Mouse (Mus musculus) neutrophil, adult 65 days (primary cell): ENCODE measurements around the gene Fam166b. TPM values are rescaled to one million over a fixed set of nuclear protein-coding genes. Genes with fewer than 3 reads are reported as not detected.

Source experiments
- total RNA-seq: library from RNA; stranded (reverse); gene quantifications from 2 replicates; pipeline ENCODE4 v1.2.4, GENCODE M21; 2023

Fam166b gene
- not detected in 2 replicates for total RNA-seq

DNA sequence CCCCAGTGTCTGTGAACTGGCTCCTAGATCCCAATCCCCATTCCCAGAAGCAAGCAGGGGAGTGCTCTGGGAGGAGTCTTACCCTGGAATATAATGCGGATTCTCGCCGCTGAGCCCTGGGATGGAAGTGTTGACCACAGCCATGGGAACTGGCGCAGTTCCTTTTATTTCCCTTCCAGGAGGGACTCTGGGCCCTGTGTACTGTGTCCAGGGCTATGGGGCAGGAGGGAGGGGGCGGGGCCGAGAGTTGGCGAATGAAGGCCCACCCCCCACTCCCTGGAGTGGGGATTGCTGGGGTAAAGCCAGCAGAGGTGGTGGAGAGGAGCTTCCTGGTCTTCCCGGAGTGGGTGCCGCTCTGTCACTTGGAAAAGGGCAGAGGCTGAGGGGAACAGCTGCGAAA, at the start of gene Fam166b:
Gene Fam166b, minus strand, starts transcription at position 189 of the 400 bp plus-strand sequence.

DNA sequence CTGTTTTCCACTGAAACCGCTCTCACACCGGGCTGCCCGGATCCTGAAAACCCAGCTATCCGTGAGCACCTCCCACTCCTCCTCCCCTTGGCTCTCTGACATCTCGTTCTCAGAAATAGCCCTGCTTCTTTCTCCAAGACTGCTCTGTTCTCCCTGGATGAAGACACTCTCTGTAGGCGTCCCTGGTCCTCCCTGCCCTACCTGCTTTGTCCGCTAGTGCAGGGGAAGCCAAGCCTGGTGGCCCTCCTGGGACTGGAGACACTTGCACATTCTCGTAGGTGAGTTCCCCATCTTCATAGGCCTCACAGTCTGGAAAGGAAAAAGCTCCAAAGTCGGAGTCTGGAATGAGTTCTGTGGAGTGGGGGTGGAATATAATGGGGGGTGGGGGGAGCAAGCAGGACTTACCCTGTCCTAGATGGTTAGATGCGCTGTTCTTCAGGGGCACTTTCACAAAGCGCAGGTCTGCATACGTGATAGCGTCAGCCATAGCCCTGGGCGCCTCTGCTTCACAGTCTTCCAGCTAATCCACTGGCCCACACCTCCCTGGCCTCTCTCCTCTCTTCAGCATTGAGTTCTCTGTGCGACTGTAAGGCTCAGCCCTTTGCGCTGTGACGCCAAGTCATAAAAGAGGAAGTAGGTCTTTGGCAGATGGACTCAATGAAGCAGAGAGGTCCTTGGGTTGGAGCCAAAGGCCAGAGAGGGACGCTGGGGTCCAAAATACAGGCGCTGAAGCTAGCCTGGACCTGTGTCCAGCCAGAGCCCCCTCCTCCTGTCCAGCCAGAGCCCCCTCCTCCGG, 25.3 kb upstream of the Fam166b start, which contains the start of gene Cd72:
Gene Cd72, minus strand, starts transcription at position 588 of the 796 bp plus-strand sequence.

DNA sequence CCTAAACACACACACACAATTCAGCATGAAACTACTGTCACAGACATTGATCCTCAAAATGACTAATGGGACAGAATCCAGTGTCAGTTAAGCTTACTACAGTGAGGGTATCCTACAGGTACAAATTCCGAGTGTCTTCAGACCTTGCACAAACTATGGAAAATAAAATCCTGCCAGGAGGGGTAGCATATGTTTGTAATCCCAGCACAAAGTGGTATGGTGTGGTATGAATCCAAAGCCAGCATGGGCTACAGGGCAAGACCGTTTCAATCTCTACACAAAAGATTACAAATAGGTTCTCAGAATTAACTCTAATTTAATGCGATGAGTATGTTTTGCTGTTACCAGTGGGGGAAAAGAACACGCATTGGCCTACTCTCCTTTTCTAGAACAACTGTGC, 12.7 kb upstream of the Fam166b start, which contains the start of gene Tesk1:
Gene Tesk1, plus strand, starts transcription at position 301 of the 400 bp plus-strand sequence.

DNA sequence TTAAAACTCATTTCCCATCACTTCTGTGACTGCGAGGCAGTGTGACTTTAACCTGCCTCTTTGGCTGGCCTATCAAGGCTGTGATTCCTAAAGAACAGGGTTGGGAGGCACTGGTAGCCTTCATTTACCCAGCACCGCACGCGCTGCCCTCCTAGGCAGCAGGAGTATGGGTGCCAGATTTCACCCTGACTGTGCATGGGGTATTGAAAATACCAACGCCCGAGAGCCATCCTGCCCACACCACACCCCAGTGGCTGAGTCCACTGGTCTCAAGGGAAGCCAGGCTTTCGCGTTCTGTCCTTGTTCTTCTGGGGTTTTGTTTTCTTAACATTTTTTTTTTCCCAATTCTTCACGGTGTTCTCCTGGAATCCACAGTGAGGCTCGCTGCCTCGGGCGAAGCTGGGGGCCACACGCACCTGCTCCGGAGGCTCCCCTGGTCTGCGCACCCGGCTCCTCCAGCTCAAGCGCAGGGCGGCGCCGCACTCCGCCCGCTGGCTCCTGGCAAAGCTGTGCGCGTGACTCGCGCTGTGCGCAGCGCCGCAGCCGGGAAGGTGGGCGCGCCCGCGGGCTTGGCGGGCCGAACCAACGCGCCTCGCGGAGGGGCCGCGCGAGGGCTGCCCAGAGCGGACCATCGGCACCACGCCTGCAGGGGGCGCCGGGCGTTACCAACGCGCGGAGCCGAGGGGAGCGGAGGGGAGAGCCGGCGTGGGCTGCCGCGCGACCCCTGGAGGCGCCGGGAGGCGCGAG, 47.4 kb downstream of the Fam166b start, which contains the start of gene Rusc2:
Gene Rusc2, plus strand, starts transcription at position 572 of the 747 bp plus-strand sequence.

Other genes with a start within 250 kb of the Fam166b start
- not detected in 2 replicates for gene Atp8b5, start 162.0 kb downstream of the Fam166b start, total RNA-seq
- gene Rusc2, start 47.2 kb downstream of the Fam166b start, total RNA-seq = 2.4 and 2.9 TPM in 2 replicates
- gene Tesk1, start 12.8 kb upstream of the Fam166b start, total RNA-seq = 3.5 and 7.4 TPM in 2 replicates
- gene Cd72, start 25.5 kb upstream of the Fam166b start, total RNA-seq = 6.4 and 8.5 TPM in 2 replicates
- gene Sit1, start 54.6 kb upstream of the Fam166b start, total RNA-seq = 1.00 TPM in 1 of 2 replicates, not detected in the other
- 4.4 and 5.0 TPM in 2 replicates for gene Ccdc107, start 63.8 kb upstream of the Fam166b start, total RNA-seq
- 23.8 and 36.8 TPM in 2 replicates for gene Arhgef39, start 70.6 kb upstream of the Fam166b start, total RNA-seq
- 0.32 and 0.63 TPM in 2 replicates for gene Car9, start 77.8 kb upstream of the Fam166b start, total RNA-seq
- gene Tpm2, start 94.6 kb upstream of the Fam166b start, total RNA-seq = not detected in 2 replicates
- gene Creb3, start 133.2 kb upstream of the Fam166b start, total RNA-seq = 81.5 and 97.2 TPM in 2 replicates
- 554 and 575 TPM in 2 replicates for gene Tln1, start 133.6 kb upstream of the Fam166b start, total RNA-seq
- 45.8 TPM in 2 replicates for gene Rgp1, start 149.6 kb upstream of the Fam166b start, total RNA-seq
- 23.1 and 37.6 TPM in 2 replicates for gene Gba2, start 149.7 kb upstream of the Fam166b start, total RNA-seq
- not detected in 2 replicates for gene Msmp, start 155.4 kb upstream of the Fam166b start, total RNA-seq
- gene Npr2, start 202.8 kb upstream of the Fam166b start, total RNA-seq = 0.28 and 0.32 TPM in 2 replicates
- not detected in 2 replicates for gene Spag8, start 224.5 kb upstream of the Fam166b start, total RNA-seq
- 4.9 and 7.9 TPM in 2 replicates for gene Hint2, start 227.3 kb upstream of the Fam166b start, total RNA-seq
- gene Tmem8b, start 239.8 kb upstream of the Fam166b start, total RNA-seq = 0.28 and 0.93 TPM in 2 replicates
- not detected in 2 replicates for gene Fam221b, start 240.0 kb upstream of the Fam166b start, total RNA-seq